Mouse (Mus musculus) bone marrow macrophage, adult 2 months (primary cell): ENCODE data around the gene Ugt1a1. TPM values are rescaled to one million over a fixed set of nuclear protein-coding genes. Genes with fewer than 3 reads are reported as not detected.
"Not testable (repeated sequence)": the region's sequence is repeated elsewhere in the genome, so short reads cannot be mapped to it uniquely, and the experiment has no call there.

Experiments used
- H3K27ac ChIP-seq: 2 replicates; pipeline ENCODE4 v1.5.1; 2012; ENCODE audit warnings: low read depth, low read length; ENCODE audit not compliant: insufficient read depth
- H3K4me1 ChIP-seq: 2 replicates; pipeline ENCODE4 v1.6.1; 2012; ENCODE audit warnings: low read length; ENCODE audit not compliant: control insufficient read depth, insufficient read depth
- H3K4me3 ChIP-seq: 2 replicates; pipeline ENCODE4 v1.5.1; 2012; ENCODE audit warnings: mild to moderate bottlenecking, low read length, moderate library complexity; ENCODE audit not compliant: insufficient read depth
- CTCF ChIP-seq: IDR thresholded peaks from 2 replicates; pipeline ENCODE4 v1.5.1; 2012; ENCODE audit warnings: low read depth, mild to moderate bottlenecking, low read length, moderate library complexity
- POLR2A ChIP-seq: IDR thresholded peaks from 2 replicates; pipeline ENCODE4 v1.6.1; 2012; ENCODE audit warnings: mild to moderate bottlenecking, low read depth, low read length, borderline replicate concordance
- polyA plus RNA-seq: library from polyadenylated mRNA; stranded (reverse); fragments of >200 nt; gene quantifications from 2 replicates; pipeline ENCODE4 v1.2.4, GENCODE M21; 2012; ENCODE audit not compliant: missing spikeins, insufficient read depth, insufficient read length

The Ugt1a1 gene
- polyA plus RNA-seq, result 12.7 and 19.4 TPM in 2 replicates

GRCm38 (mm10) chr1:88211812-88212211 lies at the start of gene Ugt1a1:
Gene Ugt1a1 (plus strand): TSS chr1:88211959.
- no peak for TF ChIP-seq POLR2A
- no peak for TF ChIP-seq CTCF
- H3K4me3 ChIP-seq, result no peak within 1 kb of the TSS

GRCm38 (mm10) chr1:88165711-88166110 lies 46.0 kb upstream of the Ugt1a1 start, which contains the start of gene Ugt1a5:
Gene Ugt1a5 (plus strand): TSS chr1:88166012.
- TF ChIP-seq POLR2A (no peak), CTCF (no peak)
- Histone ChIP-seq H3K27ac (no peak within 1 kb of the TSS), H3K4me1 (peaks cover 4% of the 10 kb centered on the region), H3K4me3 (no peak within 1 kb of the TSS)

More at GRCm38 (mm10) chr1:88211812-88212211, at the start of gene Ugt1a1:
- Histone ChIP-seq H3K4me1 (no peaks in the 10 kb centered on the region), H3K27ac (no peak within 1 kb of the TSS)

- H3K27ac ChIP-seq, H3K4me1 ChIP-seq, H3K4me3 ChIP-seq: not testable (repeated sequence)
Measured at GRCm38 (mm10) chr1:88172190-88172589, 39.6 kb upstream of the Ugt1a1 start.

GRCm38 (mm10) chr1:88179657-88180056 lies 32.1 kb upstream of the Ugt1a1 start:
- Histone ChIP-seq H3K27ac (no peak overlapping the region), H3K4me1 (peaks cover 14% of the 10 kb centered on the region), H3K4me3 (no peak overlapping the region)
- no peak for TF ChIP-seq CTCF

GRCm38 (mm10) chr1:88186325-88186935 lies 25.3 kb upstream of the Ugt1a1 start:
- no peak overlapping the region for H3K4me3 ChIP-seq
- TF ChIP-seq POLR2A (no peak), CTCF (no peak)

GRCm38 (mm10) chr1:88192136-88192535 lies 19.6 kb upstream of the Ugt1a1 start:
- no peak overlapping the region for H3K4me3 ChIP-seq
- no peak overlapping the region for H3K27ac ChIP-seq
- H3K4me1 ChIP-seq, result no peaks in the 10 kb centered on the region
- TF ChIP-seq POLR2A (no peak), CTCF (no peak)

More at GRCm38 (mm10) chr1:88186325-88186935, 25.3 kb upstream of the Ugt1a1 start:
- H3K4me1 ChIP-seq, result peaks cover 7% of the 10 kb centered on the region
- no peak overlapping the region for H3K27ac ChIP-seq

- H3K4me3 ChIP-seq, result no peak overlapping the region
- no peak for TF ChIP-seq POLR2A
- TF ChIP-seq CTCF, result no peak
- no peaks in the 10 kb centered on the region for H3K4me1 ChIP-seq
- H3K27ac ChIP-seq, result no peak overlapping the region
Measured at GRCm38 (mm10) chr1:88195687-88196086, 16.1 kb upstream of the Ugt1a1 start.

- H3K4me3 ChIP-seq, result no peak overlapping the region
- H3K4me1 ChIP-seq, result no peaks in the 10 kb centered on the region
- no peak for TF ChIP-seq CTCF
- TF ChIP-seq POLR2A, result no peak
- no peak overlapping the region for H3K27ac ChIP-seq
Measured at GRCm38 (mm10) chr1:88197443-88197842, 14.3 kb upstream of the Ugt1a1 start.

- no peak for TF ChIP-seq CTCF
- TF ChIP-seq POLR2A, result no peak
- Histone ChIP-seq H3K4me1 (no peaks in the 10 kb centered on the region), H3K27ac (no peak overlapping the region), H3K4me3 (no peak overlapping the region)
Measured at GRCm38 (mm10) chr1:88199996-88200395, 11.8 kb upstream of the Ugt1a1 start.

GRCm38 (mm10) chr1:88200456-88200855 lies 11.3 kb upstream of the Ugt1a1 start, which contains the start of gene Ugt1a2:
Gene Ugt1a2 (plus strand): TSS chr1:88200601.
- TF ChIP-seq POLR2A (no peak), CTCF (no peak)
- Histone ChIP-seq H3K4me1 (no peaks in the 10 kb centered on the region), H3K4me3 (no peak within 1 kb of the TSS), H3K27ac (no peak within 1 kb of the TSS)

- TF ChIP-seq CTCF (no peak), POLR2A (no peak)
- H3K27ac ChIP-seq, result no peak within 1 kb of the TSS
- H3K4me1 ChIP-seq, result no peaks in the 10 kb centered on the region
- no peak within 1 kb of the TSS for H3K4me3 ChIP-seq
Measured at GRCm38 (mm10) chr1:88205294-88205922, 6.4 kb upstream of the Ugt1a1 start, which contains the start of gene Dnajb3. Gene Dnajb3 (minus strand): TSS chr1:88205782.
